Mouse (Mus musculus): ENCODE data around the gene Unc5c. TPM values are rescaled to one million over a fixed set of nuclear protein-coding genes. Genes with fewer than 3 reads are reported as not detected.

The Unc5c gene
- total and polyA plus RNA-seq, 3 experiments: not detected

- dilution Hi-C loops (cut with MboI; ENCODE audit: extremely low pct_ligation_motif_present, extremely low pct_unique_long_range_greater_than_20kb, low sequenced_read_pairs) (no loop called here), in situ Hi-C loops (cut with MboI; ENCODE audit: low pct_ligation_motif_present, low pct_unique_long_range_greater_than_20kb, low sequenced_read_pairs) (loop anchor here (25.0 kb wide), 1 partner anchor 377 kb away; the partner anchor contains the start of gene Unc5c)
- no peak overlapping the region for H3K27ac ChIP-seq (ENCODE audit: insufficient read depth, low read depth)
- no peaks in the 10 kb centered on the region for H3K36me3 ChIP-seq (replicated peaks in 1 of 2; ENCODE audit: control insufficient read depth in 1 of 2, insufficient read depth in 1 of 2, low read length in 1 of 2)
- TF ChIP-seq KAT2A (IDR thresholded peaks at IDR 0.05; ENCODE audit: insufficient replicate concordance, low read length) (no peak), JUND (conservative IDR thresholded peaks at IDR 0.05; ENCODE audit: low read depth, low read length) (0 out of 2 replicates have a peak, but pooled peaks have one; percentile 16), POLR2AphosphoS2 (IDR thresholded peaks at IDR 0.05; ENCODE audit: low read depth, low read length) (no peak), ELF1 (IDR thresholded peaks at IDR 0.05; ENCODE audit: low read depth, low read length) (0 out of 2 replicates have a peak, but pooled peaks have one; percentile 38), JUN (IDR thresholded peaks at IDR 0.05; ENCODE audit: insufficient read depth, low read depth, low read length) (no peak), RAD21 (IDR thresholded peaks at IDR 0.05; ENCODE audit: low read depth, low read length) (peak; percentile 93), TBP (conservative IDR thresholded peaks at IDR 0.05; ENCODE audit: low read depth, low read length) (no peak), PAX5 (IDR thresholded peaks at IDR 0.05; ENCODE audit: low read length) (no peak), NRF1 (IDR thresholded peaks at IDR 0.05; ENCODE audit: low read depth, low read length) (0 out of 2 replicates have a peak, but pooled peaks have one; percentile 20), EP300 (IDR thresholded peaks at IDR 0.05; ENCODE audit: low read length) (0 out of 2 replicates have a peak, but pooled peaks have one; percentile 21), TCF12 (IDR thresholded peaks at IDR 0.05; ENCODE audit: low read depth, low read length) (no peak), NELFE (IDR thresholded peaks at IDR 0.05; ENCODE audit: low read depth, low read length) (0 out of 2 replicates have a peak, but pooled peaks have one; percentile 57), CTCF (conservative IDR thresholded peaks at IDR 0.05 in 1 of 2, IDR thresholded peaks at IDR 0.05 in 1 of 2; ENCODE audit: low read depth in 2 of 2, low read length in 2 of 2) (peak; percentile 95 to 98), ZNF384 (IDR thresholded peaks at IDR 0.05; ENCODE audit: low read depth, low read length) (no peak), SMC3 (IDR thresholded peaks at IDR 0.05; ENCODE audit: low read depth, low read length) (peak; percentile 71), USF1 (IDR thresholded peaks at IDR 0.05; ENCODE audit: low read depth, low read length) (no peak)
- H3K4me2 ChIP-seq (ENCODE audit: insufficient read depth, low read depth, poor library complexity, severe bottlenecking): 0 out of 2 replicates have a peak overlapping the region, but pooled peaks have one; percentile 5
- H3K4me1 ChIP-seq (ENCODE audit: control insufficient read depth in 1 of 2, insufficient read depth in 2 of 2): peaks cover 5 to 9% of the 10 kb centered on the region in 2 experiments; a peak in 2 of 4 replicates
- no peaks in the 10 kb centered on the region for H3K79me2 ChIP-seq (replicated peaks; ENCODE audit: control insufficient read depth, extremely low read depth, insufficient read depth, poor library complexity, severe bottlenecking)
- no peak overlapping the region for H3K9ac ChIP-seq (ENCODE audit: insufficient read depth, low read depth)
- H3K27me3 ChIP-seq (replicated peaks): no peaks in the 10 kb centered on the region
- peak; percentile 70 for DNase-seq (ENCODE audit: extremely low read depth)
- H3K4me3 ChIP-seq (replicated peaks in 1 of 3; ENCODE audit: low read depth in 2 of 3, low read length in 2 of 3, poor library complexity in 1 of 3): no peak overlapping the region
- H3K9me3 ChIP-seq (replicated peaks; ENCODE audit: low read length): no peaks in the 10 kb centered on the region
These were observed 373.8 kb downstream of the Unc5c start for GRCm38 (mm10) chr3:141838864-141839263.

DNA sequence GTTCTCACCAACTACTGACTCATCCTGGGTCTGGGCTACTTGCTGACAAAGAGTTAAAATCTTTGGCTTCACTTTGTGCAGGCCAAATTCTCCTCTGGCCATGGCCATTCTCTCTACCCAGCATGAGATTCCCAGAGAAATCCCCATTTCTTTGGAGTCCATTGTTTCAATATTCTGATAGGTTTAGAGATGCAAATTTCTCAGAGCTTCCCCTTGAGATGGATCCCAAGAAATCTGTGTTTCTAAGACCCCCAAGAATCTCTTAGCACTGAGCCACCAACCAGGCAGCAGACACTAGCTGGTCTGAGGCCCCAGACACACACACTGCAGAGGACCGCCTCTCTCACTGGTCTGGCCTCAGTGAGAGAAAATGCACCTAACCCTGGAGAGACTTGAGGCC, 384.2 kb downstream of the Unc5c start:
- H3K4me3 ChIP-seq (replicated peaks in 1 of 3; ENCODE audit: low read depth in 2 of 3, low read length in 2 of 3, poor library complexity in 1 of 3): no peak overlapping the region

More for the DNA sequence above, 384.2 kb downstream of the Unc5c start:
- no peak overlapping the region for H3K9ac ChIP-seq (ENCODE audit: insufficient read depth, low read depth)
- H3K4me1 ChIP-seq (ENCODE audit: control insufficient read depth in 1 of 2, insufficient read depth in 2 of 2): no peaks in the 10 kb centered on the region
- in situ Hi-C loops (cut with MboI; ENCODE audit: low pct_ligation_motif_present, low pct_unique_long_range_greater_than_20kb, low sequenced_read_pairs): loop anchor here (25.0 kb wide), 1 partner anchor 387 kb away; the partner anchor contains the start of gene Unc5c
- H3K27ac ChIP-seq (ENCODE audit: insufficient read depth, low read depth): no peak overlapping the region
- no peaks in the 10 kb centered on the region for H3K79me2 ChIP-seq (replicated peaks; ENCODE audit: control insufficient read depth, extremely low read depth, insufficient read depth, poor library complexity, severe bottlenecking)
- DNase-seq (ENCODE audit: extremely low read depth): no peak
- dilution Hi-C loops (cut with MboI; ENCODE audit: extremely low pct_ligation_motif_present, extremely low pct_unique_long_range_greater_than_20kb, low sequenced_read_pairs): no loop called here
- TF ChIP-seq MEF2A (IDR thresholded peaks at IDR 0.05; ENCODE audit: borderline replicate concordance, low read depth, low read length) (no peak), IRF4 (IDR thresholded peaks at IDR 0.05; ENCODE audit: low read depth, low read length) (no peak), POLR2AphosphoS2 (IDR thresholded peaks at IDR 0.05; ENCODE audit: low read depth, low read length) (no peak), ETS1 (conservative IDR thresholded peaks at IDR 0.05; ENCODE audit: low read depth, low read length) (no peak), CHD2 (IDR thresholded peaks at IDR 0.05; ENCODE audit: low read length) (no peak), ZC3H11A (IDR thresholded peaks at IDR 0.05; ENCODE audit: low read depth, low read length) (no peak), MAX (IDR thresholded peaks at IDR 0.05; ENCODE audit: low read length) (no peak), NRF1 (IDR thresholded peaks at IDR 0.05; ENCODE audit: low read depth, low read length) (no peak), RAD21 (IDR thresholded peaks at IDR 0.05; ENCODE audit: low read depth, low read length) (no peak), CHD1 (IDR thresholded peaks at IDR 0.05; ENCODE audit: low read depth, low read length) (no peak)
- H3K36me3 ChIP-seq (replicated peaks in 1 of 2; ENCODE audit: control insufficient read depth in 1 of 2, insufficient read depth in 1 of 2, low read length in 1 of 2): no peaks in the 10 kb centered on the region
- H3K9me3 ChIP-seq (replicated peaks; ENCODE audit: low read length): no peaks in the 10 kb centered on the region
- no peak overlapping the region for H3K4me2 ChIP-seq (ENCODE audit: insufficient read depth, low read depth, poor library complexity, severe bottlenecking)
- no peaks in the 10 kb centered on the region for H3K27me3 ChIP-seq (replicated peaks)

Data from CH12.LX (cell line).